Mouse (Mus musculus): ENCODE results near the gene Orai1.

- TF ChIP-seq POLR2A (IDR thresholded peaks at IDR 0.05; ENCODE audit: low read depth, low read length), result no peak
- no peak for TF ChIP-seq CTCF (IDR thresholded peaks at IDR 0.05; ENCODE audit: extremely low read depth, insufficient read length, insufficient replicate concordance, low read depth, low read length)
These were observed 42.8 kb upstream of the Orai1 start for GRCm38 (mm10) chr5:122972116-122972515.

All from small intestine, adult 2 months (tissue).